Mouse (Mus musculus) urinary bladder, postnatal 25 days (tissue): ENCODE data around the gene Traf7.
A peak's percentile ranks its signal among the peaks of the same experiment; 100 is the strongest.

Experiments
- DNase-seq: peaks from one replicate; pipeline ENCODE4 v3.0.0; 2022; ENCODE audit warnings: low spot score

The Traf7 gene

DNA sequence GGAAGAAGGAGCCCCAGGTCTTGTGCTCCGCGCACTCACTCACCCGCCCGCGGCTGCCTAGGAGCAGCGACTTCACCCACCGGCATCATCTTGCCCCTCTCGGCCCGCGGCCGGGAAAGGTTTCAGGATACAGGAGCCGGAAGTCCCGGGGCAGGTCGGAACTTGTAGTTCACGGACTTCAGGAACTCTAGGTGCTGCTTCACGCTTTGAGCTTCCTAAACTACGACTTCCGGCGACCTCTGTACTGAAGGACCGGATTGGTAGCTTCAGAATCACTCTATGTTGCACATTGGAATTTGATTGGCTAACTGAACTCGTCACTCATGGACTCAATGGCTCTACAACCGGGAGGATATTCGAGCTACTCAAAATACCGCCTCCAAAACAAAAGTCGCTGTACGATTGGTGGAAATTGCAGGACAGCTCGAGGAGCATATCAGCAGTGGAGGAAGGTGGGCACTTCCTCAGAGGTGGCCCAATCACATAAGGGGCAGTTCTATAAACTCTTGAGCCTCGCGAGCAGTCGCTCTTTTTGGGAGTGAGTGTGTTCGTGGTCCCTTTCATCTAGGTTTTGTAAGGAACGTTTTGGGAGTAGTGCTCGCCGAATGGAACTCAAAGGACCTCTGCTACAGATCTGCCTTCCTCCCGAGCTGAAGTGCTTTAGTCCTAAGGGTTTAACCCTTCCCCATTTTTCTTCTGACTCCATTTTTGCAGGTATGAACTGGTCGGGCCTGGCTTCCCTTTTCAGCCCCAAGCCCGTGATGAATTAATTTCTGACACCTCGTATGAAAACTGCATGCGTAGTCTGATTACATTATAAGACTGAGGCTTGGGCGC is at the start of gene Traf7:
Gene Traf7, minus strand, starts transcription at position 216 of the 837 bp plus-strand sequence.
- DNase-seq = peak; percentile 83

DNA sequence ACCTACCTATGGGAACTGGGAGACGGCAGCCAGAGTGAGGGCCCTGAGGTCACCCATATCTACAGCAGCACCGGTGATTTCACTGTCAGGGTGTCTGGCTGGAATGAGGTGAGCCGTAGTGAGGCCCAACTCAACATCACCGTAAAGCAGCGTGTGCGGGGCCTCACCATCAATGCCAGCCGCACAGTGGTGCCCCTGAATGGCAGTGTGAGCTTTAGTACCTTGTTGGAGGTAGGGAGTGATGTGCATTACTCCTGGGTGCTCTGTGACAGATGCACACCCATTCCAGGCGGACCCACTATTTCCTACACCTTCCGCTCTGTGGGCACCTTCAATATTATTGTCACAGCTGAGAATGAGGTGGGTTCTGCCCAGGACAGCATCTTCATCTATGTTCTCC is 46.1 kb upstream of the Traf7 start:
- no peak for DNase-seq

DNA sequence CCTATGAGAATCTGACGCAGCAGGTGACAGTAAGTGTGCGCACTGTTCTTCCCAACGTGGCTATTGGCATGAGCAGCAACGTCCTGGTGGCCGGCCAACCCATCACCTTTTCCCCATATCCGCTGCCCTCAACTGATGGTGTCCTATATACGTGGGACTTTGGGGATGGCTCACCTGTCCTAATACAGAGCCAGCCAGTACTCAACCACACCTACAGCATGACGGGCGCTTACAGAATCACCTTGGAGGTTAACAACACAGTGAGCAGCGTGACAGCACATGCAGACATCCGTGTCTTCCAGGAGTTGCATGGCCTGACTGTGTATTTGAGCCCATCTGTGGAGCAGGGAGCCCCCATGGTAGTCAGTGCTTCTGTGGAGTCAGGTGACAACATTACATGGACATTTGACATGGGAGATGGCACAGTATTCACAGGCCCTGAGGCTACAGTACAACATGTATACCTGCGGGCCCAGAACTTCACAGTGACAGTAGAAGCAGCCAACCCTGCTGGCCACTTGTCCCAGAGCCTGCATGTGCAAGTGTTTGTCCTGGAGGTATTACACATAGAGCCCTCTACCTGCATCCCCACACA is 45.0 kb upstream of the Traf7 start:
- no peak for DNase-seq

DNA sequence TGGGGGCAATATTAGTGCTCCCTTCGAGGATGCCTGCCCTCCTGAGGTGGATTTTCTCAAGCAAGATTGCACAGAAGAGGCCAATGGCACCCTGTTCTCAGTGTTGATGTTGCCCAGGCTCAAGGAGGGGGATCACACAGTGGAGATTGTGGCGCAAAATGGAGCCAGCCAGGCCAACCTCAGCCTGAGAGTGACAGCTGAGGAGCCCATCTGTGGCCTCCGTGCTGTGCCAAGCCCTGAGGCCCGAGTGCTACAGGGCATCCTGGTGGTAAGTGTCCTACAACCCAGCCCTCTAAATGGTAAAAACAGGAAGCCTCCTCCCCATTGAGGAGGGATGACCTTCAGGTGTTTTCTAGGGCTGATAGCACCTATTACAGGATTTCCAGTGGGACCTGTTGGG is 42.1 kb upstream of the Traf7 start:
- no peak for DNase-seq

GRCm38 (mm10) chr17:24567034-24567779 is 39.5 kb upstream of the Traf7 start:
- DNase-seq = peak; percentile 68

DNA sequence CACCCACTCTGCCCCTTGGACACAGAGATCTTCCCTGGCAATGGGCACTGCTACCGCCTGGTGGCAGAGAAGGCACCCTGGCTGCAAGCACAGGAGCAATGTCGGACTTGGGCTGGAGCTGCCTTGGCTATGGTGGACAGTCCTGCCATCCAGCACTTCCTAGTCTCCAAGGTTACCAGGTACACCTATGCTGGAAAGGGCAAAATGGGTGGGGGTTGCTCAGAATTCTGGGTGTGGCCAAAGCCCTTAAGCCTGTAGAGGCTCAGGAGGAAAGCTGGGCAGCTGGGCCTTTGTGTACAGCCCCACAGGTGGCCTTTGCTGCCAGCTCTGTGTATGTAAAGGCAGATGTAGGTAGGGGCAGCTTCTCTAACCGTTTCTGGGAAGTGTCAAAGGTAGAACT is 38.1 kb upstream of the Traf7 start:
- no peak for DNase-seq

- DNase-seq = no peak
Measured at GRCm38 (mm10) chr17:24565092-24565491, 37.4 kb upstream of the Traf7 start.

DNA sequence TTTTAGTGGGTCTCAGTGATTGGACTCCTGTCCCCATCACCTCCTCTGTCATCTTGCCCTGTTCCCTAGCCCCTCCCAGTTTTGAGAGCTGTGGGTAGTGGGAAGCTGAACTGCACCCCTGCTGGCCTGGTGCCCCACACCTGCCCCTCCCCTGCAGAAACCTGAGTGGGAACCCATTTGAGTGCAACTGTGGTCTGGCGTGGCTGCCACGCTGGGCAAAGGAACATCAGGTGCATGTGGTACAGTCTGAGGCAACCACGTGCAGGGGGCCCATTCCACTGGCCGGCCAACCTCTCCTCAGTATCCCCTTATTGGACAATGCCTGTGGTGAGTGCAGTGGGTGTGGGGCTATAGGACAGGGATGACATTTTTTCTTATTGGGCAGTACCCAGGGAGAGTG is 36.7 kb upstream of the Traf7 start:
- no peak for DNase-seq

- no peak for DNase-seq
Measured at GRCm38 (mm10) chr17:24563638-24564037, 35.9 kb upstream of the Traf7 start.

- no peak for DNase-seq
Measured at GRCm38 (mm10) chr17:24561592-24561991, 33.9 kb upstream of the Traf7 start.

- no peak for DNase-seq
Measured at GRCm38 (mm10) chr17:24560301-24561028, 32.7 kb upstream of the Traf7 start.

- DNase-seq = no peak
Measured at GRCm38 (mm10) chr17:24559146-24559545, 31.4 kb upstream of the Traf7 start.

DNA sequence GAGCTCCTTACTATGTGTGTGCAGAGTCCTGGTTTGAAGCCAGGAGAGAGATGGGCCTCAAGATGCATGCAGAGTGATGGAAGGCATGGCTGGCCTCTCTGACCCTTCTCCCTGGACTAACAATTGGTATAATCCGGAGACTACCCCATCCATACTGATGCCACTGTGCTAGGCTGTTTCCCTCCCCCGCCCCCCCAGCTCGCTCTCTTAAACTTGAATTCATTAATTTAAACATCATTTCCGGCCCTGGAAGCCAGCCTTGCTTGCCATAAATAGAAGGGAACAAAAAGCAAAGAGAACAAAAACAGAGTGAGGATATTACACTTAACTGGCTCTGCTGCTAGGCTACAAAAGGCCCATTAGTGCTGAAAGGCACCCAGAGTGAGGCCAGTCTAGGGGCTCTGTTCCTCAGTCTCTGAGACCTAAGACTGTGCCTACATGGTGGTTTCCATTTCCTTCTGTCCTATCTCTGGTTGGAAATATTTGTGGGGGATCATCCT is 30.9 kb upstream of the Traf7 start:
- DNase-seq = no peak

- DNase-seq = peak; percentile 19
Measured at GRCm38 (mm10) chr17:24557091-24557490, 29.4 kb upstream of the Traf7 start.

GRCm38 (mm10) chr17:24551050-24551444 is 23.3 kb upstream of the Traf7 start:
- DNase-seq = no peak

DNA sequence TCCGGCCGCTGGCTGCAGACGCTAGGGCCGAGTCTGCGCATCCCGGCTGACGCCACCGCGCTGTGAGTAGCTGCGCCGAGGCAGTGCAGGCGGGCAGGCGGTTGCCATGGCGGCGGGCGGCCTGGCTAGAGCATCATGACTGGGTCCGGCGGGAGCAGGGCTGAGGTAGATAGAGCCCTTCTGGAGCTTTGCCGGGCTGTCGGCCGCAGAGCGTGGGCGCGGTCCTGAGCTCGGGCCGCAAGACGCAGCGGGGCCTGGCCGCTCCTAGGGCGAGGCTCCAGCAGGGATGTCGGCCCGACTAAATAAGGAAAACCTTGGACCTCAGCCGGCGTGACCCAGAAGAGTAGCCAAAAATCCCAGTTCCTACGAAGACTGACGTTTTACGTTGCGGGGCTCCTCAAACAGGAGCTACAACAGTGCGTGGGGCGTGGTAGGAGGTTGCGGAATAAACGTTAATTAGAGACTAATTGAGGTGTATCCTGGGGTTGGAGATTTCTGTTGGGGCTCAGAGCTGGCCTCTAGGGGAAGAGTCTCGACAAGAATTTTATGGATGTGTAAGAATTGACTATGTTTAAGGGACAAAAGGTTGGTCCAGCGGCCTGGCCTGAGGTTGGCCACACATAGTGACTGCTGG is 22.8 kb upstream of the Traf7 start:
- DNase-seq = peak; percentile 73

DNA sequence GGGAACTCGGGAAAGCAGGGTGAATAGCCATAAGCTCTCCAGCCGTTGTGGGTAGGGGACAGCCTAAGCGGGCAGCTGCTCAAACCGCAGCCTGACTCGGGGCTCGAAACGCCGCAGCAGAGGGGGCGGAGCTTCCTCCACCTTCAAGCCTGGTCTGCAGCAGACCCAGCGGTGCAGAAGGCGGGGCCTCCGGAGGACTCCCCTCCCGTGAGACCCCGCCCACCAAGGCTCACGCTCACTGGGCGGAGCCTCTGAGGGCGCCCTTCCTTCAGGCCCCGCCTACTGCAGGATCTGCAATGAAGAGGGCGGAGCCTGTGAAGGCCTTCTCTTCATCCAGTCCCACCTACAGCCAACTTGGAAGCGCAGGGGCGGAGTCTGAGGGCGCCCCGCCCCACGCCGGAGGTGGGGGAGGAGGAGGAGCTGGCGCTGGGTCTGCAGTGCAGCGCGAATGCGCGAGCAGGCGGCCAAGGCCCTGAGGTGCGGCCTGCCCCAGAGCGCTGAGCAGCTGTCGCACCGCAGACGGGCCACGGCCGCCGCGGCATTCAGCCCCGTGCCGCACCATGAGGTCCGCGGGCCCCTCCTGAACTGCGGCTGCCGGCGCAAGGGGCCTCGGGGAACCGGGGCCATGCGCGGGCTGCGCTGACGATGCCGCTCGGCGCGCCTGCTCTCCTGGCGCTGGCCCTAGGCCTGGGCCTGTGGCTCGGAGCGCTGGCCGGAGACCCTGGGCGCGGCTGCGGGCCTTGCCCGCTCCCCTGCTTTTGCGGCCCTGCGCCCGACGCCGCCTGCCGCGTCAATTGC is 22.1 kb upstream of the Traf7 start, which contains the start of gene Pkd1:
Gene Pkd1, plus strand, starts transcription at position 217 of the 798 bp plus-strand sequence.
- peak; percentile 98 for DNase-seq

- DNase-seq = peak; percentile 59
Measured at GRCm38 (mm10) chr17:24548921-24549617, 21.3 kb upstream of the Traf7 start.

GRCm38 (mm10) chr17:24548435-24548834 is 20.7 kb upstream of the Traf7 start:
- DNase-seq = no peak

- no peak for DNase-seq
Measured at GRCm38 (mm10) chr17:24546234-24546633, 18.5 kb upstream of the Traf7 start.
